Mouse (Mus musculus) mesoderm, embryonic 11.5 days (tissue): ENCODE measurements at regions not wholly inside any gene's neighbourhood (a gene's known extent, or its start where the extent isn't known, plus 50 kb on each side); places are given as distances from the start of the nearest gene placed in this dataset.

Experiments used
- DNase-seq: peaks from one replicate; pipeline ENCODE4 v3.0.0-alpha.2; 2012; ENCODE audit warnings: low read depth, low spot score

GRCm38 (mm10) chr14:106824100-106824706 is 718.2 kb downstream of the Trim52 start:
- DNase-seq: no peak

GRCm38 (mm10) chr14:106835705-106836104 is 729.7 kb downstream of the Trim52 start:
- no peak for DNase-seq

DNA sequence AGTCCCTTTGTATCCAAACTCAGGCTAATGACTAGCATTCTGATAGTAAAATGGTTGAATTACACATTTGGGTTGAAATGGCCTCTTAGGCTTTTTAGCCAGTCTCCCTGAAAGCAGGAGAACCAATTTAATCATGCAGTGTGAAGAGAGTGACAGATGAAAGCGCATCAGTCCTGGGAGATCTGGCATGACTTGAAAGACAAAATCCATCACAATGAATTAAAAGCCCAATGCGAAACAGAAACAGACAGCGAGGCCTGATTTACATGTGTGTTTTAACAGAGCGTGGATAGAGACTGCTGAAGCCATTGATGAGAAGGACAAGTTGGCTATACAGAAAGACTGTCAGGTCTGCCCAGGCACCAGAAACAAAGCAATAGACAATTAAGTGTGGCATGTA is 730.2 kb downstream of the Trim52 start:
- peak; percentile 24 for DNase-seq
